Mouse (Mus musculus) brain, embryonic 14.5 days (tissue): ENCODE results near the gene Plcg2.

Experiments used
- CTCF ChIP-seq: fragments of 200-500 bp; IDR thresholded peaks from 2 replicates; pipeline ENCODE4 v1.5.1; 2012; ENCODE audit warnings: inconsistent platforms, mild to moderate bottlenecking, moderate library complexity, borderline replicate concordance; ENCODE audit not compliant: insufficient read depth, insufficient read length; ENCODE audit errors: extremely low read depth
- POLR2A ChIP-seq: fragments of 200-500 bp; IDR thresholded peaks from 2 replicates; pipeline ENCODE4 v1.6.1; 2012; ENCODE audit warnings: mild to moderate bottlenecking, inconsistent platforms, borderline replicate concordance; ENCODE audit not compliant: poor library complexity, insufficient read depth, insufficient read length, severe bottlenecking; ENCODE audit errors: extremely low read depth

DNA sequence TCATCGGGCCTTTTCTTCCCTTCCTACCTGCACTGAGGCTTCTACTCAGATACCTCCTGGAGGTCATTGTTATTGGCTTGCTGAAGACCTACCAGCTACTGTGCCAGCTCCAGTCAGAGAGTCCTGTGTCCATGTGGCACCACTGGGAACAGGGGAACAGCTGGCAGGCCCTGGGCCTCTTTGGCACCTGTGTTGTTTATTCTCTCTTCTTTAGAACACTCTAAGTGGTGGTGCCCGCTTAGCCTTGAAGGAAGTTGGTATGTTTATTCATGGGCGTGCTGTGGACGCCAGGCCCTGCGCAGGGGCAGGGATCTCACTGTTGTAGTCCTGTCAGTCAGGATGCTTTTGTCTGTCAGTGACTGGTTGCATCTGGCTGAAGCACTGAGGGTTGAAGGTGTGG is 95.8 kb downstream of the Plcg2 start:
- TF ChIP-seq POLR2A (no peak), CTCF (no peak)
